Mouse (Mus musculus): ENCODE data around the gene Tcte2. TPM values are rescaled to one million over a fixed set of nuclear protein-coding genes. Genes with fewer than 3 reads are reported as not detected.

Tcte2 gene
- total and polyA plus RNA-seq, 2 experiments from 2014 or later = 9.8 to 18.7 TPM

DNA sequence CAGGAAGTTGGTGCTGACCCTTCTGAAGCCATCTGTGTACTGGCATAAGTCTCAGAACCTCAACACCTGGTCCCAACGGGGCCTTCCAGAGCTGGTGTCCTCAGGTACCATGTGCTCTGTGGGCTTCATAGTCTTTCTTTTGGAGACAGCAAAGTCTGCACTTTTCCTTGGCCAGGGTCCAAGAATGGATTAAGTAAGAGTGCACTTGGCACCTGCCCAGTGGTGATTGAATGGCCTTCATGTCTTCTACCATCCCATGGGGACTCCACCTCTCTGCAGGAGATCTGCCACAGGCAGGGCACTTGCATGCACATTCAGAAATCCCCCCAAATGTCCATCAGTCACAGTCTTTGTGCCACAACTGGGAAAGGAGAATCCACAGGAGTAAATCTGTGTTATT lies 74.0 kb downstream of the Tcte2 start:
- Histone ChIP-seq H3K9ac (replicated peaks; ENCODE audit: low read length) (no peak overlapping the region), H3K4me3 (ENCODE audit: low read length) (no peak overlapping the region), H3K27me3 (ENCODE audit: insufficient read depth, low read length) (no peaks in the 10 kb centered on the region), H3K4me2 (ENCODE audit: low read depth, low read length) (no peak overlapping the region), H3K27ac (no peak overlapping the region), H3K4me1 (ENCODE audit: insufficient read depth, low read length) (peaks cover 3% of the 10 kb centered on the region; the same call in 1 of the 2 replicates), H3K9me3 (ENCODE audit: low read length) (no peaks in the 10 kb centered on the region), H3K36me3 (ENCODE audit: insufficient read depth, low read length) (no peaks in the 10 kb centered on the region)
- no peak for DNase-seq (ENCODE audit: low spot score)
- ATAC-seq = no peak
- WGBS = 68% methylated on average over 1 of the region's 1 CpGs
- TF ChIP-seq CTCF (IDR thresholded peaks at IDR 0.05; ENCODE audit: low read depth) = no peak

DNA sequence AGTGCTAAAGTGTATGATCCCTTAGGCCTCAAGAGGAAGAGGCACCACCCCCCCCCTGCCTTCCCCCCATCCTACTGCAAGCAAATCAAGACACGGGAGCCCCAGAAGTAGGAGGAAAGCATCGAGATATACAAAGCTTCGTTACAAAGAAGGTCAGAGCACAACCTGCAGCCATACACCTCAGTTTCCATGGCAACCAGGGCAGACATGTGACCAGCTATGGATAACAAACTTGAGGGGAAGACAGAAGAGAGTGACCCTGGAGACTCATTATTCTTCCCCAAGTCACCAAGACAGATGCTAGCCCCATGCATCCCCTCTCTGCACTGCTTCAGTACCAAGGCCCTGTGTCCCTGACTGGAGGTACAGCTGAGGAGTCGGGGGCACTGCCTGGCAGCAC lies 74.5 kb downstream of the Tcte2 start:
- ATAC-seq = peak; percentile 38; the same call in 1 of the 2 replicates
- H3K27ac ChIP-seq = no peak overlapping the region
- WGBS = 39% methylated on average over 4 of the region's 4 CpGs
- H3K4me3 ChIP-seq (ENCODE audit: low read length) = no peak overlapping the region
- no peak overlapping the region for H3K9ac ChIP-seq (replicated peaks; ENCODE audit: low read length)
- no peak overlapping the region for H3K4me2 ChIP-seq (ENCODE audit: low read depth, low read length)
- no peaks in the 10 kb centered on the region for H3K36me3 ChIP-seq (ENCODE audit: insufficient read depth, low read length)
- H3K27me3 ChIP-seq (ENCODE audit: insufficient read depth, low read length) = no peaks in the 10 kb centered on the region
- H3K4me1 ChIP-seq (ENCODE audit: insufficient read depth, low read length) = peaks cover 3% of the 10 kb centered on the region; the same call in 1 of the 2 replicates
- H3K9me3 ChIP-seq (ENCODE audit: low read length) = no peaks in the 10 kb centered on the region
- TF ChIP-seq CTCF (IDR thresholded peaks at IDR 0.05; ENCODE audit: low read depth) = no peak
- no peak for DNase-seq (ENCODE audit: low spot score)

DNA sequence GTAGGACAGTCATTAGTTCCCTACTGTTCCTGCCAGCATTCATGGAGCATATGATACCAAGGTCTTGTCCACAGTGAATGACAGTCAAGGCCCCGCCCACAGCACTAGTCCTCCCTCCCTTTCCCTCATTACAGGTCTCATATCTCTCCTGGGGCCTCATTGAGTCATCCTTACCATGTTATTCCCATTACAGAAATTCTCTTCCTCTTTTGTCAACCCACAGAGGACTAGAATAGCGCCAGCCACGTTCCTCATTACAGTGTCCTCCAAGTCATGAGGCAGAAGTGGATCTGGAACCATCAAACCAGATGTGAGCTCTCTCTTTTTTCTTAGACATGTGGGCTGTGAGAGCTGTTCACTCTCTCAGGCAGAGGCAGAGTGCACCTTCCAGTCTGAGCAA lies 76.0 kb downstream of the Tcte2 start:
- no peak overlapping the region for H3K4me3 ChIP-seq (ENCODE audit: low read length)
- no peaks in the 10 kb centered on the region for H3K9me3 ChIP-seq (ENCODE audit: low read length)
- H3K27me3 ChIP-seq (ENCODE audit: insufficient read depth, low read length) = no peaks in the 10 kb centered on the region
- no peaks in the 10 kb centered on the region for H3K36me3 ChIP-seq (ENCODE audit: insufficient read depth, low read length)
- DNase-seq (ENCODE audit: low spot score) (no peak), ATAC-seq (no peak)
- no peak overlapping the region for H3K4me2 ChIP-seq (ENCODE audit: low read depth, low read length)
- peaks cover 8% of the 10 kb centered on the region for H3K4me1 ChIP-seq (ENCODE audit: insufficient read depth, low read length)
- 90% methylated on average over 3 of the region's 3 CpGs for WGBS
- H3K9ac ChIP-seq (replicated peaks; ENCODE audit: low read length) = no peak overlapping the region
- no peak overlapping the region for H3K27ac ChIP-seq
- TF ChIP-seq CTCF (IDR thresholded peaks at IDR 0.05; ENCODE audit: low read depth) = no peak

- Histone ChIP-seq H3K27me3 (ENCODE audit: insufficient read depth, low read length) (no peaks in the 10 kb centered on the region), H3K4me2 (ENCODE audit: low read depth, low read length) (no peak overlapping the region), H3K9me3 (ENCODE audit: low read length) (no peaks in the 10 kb centered on the region), H3K36me3 (ENCODE audit: insufficient read depth, low read length) (no peaks in the 10 kb centered on the region), H3K4me3 (ENCODE audit: low read length) (no peak overlapping the region), H3K9ac (replicated peaks; ENCODE audit: low read length) (no peak overlapping the region), H3K4me1 (ENCODE audit: insufficient read depth, low read length) (peaks cover 16% of the 10 kb centered on the region), H3K27ac (no peak overlapping the region)
- DNase-seq (ENCODE audit: low spot score) (no peak), ATAC-seq (no peak)
- 63% methylated on average over 7 of the region's 7 CpGs for WGBS
- no peak for TF ChIP-seq CTCF (IDR thresholded peaks at IDR 0.05; ENCODE audit: low read depth)
These were observed 77.4 kb downstream of the Tcte2 start for GRCm38 (mm10) chr17:13684256-13684655.

DNA sequence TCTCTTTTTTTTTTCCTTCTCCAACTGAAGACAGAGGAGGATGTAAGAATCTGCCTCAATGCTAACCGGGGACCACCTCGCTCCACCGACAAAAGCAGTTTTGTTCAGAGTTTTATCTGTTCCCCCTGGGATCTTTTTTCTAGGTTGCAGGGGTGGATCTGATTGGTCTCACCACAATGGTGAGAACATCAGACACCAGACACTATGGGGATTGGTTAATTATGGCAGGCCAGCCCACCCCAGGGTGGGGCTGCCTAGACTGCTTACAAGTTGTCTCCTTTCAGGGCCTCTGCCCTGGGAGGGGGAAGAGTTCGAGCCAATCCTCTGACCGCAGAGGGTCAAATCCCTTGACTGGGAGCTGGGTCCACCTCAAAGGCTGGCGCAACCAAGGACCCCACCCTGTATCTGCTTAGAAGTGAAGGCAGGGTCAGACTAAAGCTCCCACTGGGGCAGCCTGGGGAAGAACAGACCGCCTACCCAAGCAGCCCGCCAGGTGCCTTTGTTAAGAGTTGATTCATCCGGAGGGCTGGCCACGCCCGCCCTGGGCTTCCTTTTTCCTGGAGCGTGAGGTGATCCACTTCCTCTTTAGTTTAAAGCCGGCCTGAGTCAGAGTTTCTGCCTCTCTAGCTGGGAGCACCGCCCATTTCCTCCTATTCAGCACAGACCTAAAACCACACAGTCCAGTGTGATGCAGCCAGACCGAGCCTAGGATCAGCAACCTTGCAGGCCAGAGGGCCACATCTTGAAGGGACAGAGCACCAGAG lies 78.0 kb downstream of the Tcte2 start:
- H3K4me3 ChIP-seq (ENCODE audit: low read length) = peak overlapping the region; percentile 15
- H3K9me3 ChIP-seq (ENCODE audit: low read length) = no peaks in the 10 kb centered on the region
- no peaks in the 10 kb centered on the region for H3K36me3 ChIP-seq (ENCODE audit: insufficient read depth, low read length)
- TF ChIP-seq CTCF (IDR thresholded peaks at IDR 0.05; ENCODE audit: low read depth) = no peak
- ATAC-seq = peak; percentile 77
- peak; percentile 62 for DNase-seq (ENCODE audit: low spot score)
- H3K4me2 ChIP-seq (ENCODE audit: low read depth, low read length) = peak overlapping the region; percentile 42
- peak overlapping the region; percentile 28; the same call in 1 of the 2 replicates for H3K9ac ChIP-seq (replicated peaks; ENCODE audit: low read length)
- H3K4me1 ChIP-seq (ENCODE audit: insufficient read depth, low read length) = peaks cover 16% of the 10 kb centered on the region
- H3K27me3 ChIP-seq (ENCODE audit: insufficient read depth, low read length) = no peaks in the 10 kb centered on the region
- H3K27ac ChIP-seq = peak overlapping the region; percentile 73
- 30% methylated on average over 15 of the region's 15 CpGs for WGBS

DNA sequence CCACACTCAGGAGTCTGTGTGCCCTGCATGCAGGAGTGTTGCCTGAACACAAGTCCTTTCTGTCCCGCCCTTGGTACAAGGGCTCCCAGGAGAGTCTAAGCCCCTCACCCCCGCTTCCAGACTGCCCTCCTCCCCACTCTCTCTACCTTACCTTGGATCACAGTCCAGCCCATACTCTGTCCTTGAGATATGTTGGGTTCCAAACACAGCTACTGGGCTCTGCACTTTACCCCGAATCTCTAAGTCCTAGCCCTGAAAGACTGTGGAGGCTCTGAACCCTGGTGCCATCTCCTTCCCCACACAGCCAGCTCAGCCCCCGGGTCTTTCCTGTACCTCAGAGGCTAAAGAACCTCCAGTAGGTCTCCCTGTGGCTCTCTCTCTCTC lies 78.6 kb downstream of the Tcte2 start:
- no peak for ATAC-seq
- H3K9ac ChIP-seq (replicated peaks; ENCODE audit: low read length) = peak overlapping the region; percentile 28; the same call in 1 of the 2 replicates
- 24% methylated on average over 4 of the region's 4 CpGs for WGBS

More for the DNA sequence above, 78.6 kb downstream of the Tcte2 start:
- H3K4me3 ChIP-seq (ENCODE audit: low read length) = peak overlapping the region; percentile 15
- H3K27ac ChIP-seq = peak overlapping the region; percentile 73
- no peaks in the 10 kb centered on the region for H3K36me3 ChIP-seq (ENCODE audit: insufficient read depth, low read length)
- no peak for DNase-seq (ENCODE audit: low spot score)
- no peaks in the 10 kb centered on the region; the same call in 1 of the 2 replicates for H3K9me3 ChIP-seq (ENCODE audit: low read length)
- H3K4me1 ChIP-seq (ENCODE audit: insufficient read depth, low read length) = peaks cover 18% of the 10 kb centered on the region
- peak overlapping the region; percentile 42 for H3K4me2 ChIP-seq (ENCODE audit: low read depth, low read length)
- H3K27me3 ChIP-seq (ENCODE audit: insufficient read depth, low read length) = no peaks in the 10 kb centered on the region
- no peak for TF ChIP-seq CTCF (IDR thresholded peaks at IDR 0.05; ENCODE audit: low read depth)
